Mouse (Mus musculus) urinary bladder, postnatal 10 days (tissue): ENCODE results near the gene Elf1.

Source experiments
- DNase-seq: peaks from one replicate; pipeline ENCODE4 v3.0.0; 2022; ENCODE audit warnings: low spot score

Elf1 gene

DNA sequence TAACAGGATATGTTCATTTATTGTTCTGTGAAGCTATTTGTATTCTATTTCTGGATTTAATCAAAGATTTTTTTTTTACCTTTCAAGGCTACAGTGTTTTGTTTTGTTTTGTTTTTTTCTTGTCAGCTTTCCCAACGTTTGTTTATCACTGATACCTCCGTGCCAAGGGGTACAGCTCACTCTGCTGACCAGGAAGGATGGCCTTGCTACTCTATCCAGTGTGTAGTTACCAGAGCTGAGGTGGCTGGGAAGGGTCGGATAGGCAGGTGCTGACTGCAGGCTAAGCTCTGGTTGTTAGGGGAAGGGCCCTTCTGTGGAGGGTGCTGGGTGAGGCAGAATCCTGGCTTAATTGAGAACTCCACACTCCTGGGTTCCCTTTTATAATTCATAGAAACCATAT is 9.3 kb downstream of the Elf1 start:
- no peak for DNase-seq

DNA sequence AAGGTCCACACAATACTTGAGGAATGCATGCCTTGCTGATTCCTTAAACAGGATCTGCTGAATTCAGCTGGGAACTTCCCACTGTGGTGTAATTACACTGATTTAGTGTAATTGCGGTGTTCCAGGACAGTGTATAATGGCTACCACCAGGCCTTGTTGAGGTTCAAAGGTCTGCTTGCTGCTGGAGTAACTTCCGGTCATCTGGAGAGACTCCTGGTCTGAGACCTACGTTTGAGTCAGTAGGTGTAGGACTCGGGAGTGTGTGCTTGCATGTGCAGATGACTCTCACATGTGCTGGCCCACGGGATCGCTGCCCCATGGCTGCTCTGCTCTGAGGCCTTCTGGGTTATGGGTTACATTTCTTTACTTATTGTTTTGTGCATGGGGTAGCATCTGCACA is 13.4 kb downstream of the Elf1 start:
- no peak for DNase-seq

DNA sequence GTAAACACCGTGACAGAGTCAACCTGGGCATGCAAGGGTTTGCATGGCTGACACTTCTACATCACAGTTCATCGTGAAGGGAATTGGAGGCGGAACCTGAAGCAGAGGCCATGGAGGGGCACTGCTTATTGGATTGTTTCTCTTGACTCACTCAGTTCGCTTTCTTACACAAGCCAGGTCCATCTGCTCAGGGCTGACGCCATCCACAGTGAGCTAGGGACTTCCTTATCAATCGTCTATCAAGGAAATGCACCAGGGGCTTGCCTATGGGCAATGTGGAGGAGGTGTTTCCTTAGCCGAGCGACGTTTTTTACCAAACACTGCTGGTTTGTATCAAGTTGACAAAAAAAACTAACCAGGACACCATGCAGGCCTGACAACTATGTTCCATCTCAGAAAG is 18.3 kb downstream of the Elf1 start:
- no peak for DNase-seq

DNA sequence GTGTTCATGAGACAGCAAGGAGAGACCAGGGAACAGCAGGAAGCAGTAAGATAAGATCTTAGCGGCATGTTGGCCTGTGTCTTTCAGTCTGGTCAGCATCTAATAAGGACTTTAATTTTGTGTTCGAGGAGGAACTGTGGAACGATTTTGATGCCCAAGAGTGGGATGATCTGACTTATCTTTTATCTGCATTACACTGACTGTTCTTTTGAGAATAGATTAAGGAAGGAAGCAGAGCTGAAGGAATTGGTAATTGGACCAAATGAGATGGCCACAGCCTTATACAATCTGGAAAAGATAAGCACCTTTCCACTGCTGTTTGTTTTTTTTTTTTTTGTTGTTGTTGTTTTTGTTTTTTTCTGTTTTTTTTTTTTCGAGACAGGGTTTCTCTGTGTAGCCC is 19.8 kb downstream of the Elf1 start:
- DNase-seq: no peak

DNA sequence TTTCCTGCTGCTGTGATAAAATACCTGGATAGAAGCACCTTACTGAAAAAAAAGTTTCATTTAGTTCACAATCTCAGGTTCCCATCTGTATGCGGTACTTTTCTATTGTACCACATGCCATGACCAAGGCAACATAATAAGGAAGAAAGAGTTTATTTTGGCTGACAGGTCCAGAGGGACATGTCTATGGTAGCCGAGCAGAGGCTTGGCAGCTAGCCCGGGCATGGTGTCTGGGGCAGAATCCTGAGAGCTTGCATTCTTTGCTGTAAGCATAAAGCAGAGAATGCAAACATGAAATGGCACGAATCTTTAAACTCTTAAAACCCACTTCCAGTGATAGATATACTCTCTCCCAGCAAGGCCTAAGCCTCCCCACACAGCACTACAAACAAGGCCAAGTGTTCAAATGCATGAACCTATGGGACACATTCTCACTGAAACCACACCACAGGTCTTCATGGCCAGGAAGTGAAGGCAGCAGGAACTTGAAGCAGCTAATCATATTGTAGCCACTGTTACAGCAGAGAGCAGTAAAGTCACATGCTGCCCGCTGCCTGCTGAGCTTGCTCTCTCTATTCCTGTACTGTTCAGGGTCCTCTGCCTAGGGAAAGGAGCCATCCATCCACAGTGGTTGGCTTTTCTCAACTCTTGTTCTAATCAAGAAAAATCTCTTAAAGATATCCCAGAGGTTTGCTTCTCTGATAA is 22.5 kb downstream of the Elf1 start:
- DNase-seq: no peak

DNA sequence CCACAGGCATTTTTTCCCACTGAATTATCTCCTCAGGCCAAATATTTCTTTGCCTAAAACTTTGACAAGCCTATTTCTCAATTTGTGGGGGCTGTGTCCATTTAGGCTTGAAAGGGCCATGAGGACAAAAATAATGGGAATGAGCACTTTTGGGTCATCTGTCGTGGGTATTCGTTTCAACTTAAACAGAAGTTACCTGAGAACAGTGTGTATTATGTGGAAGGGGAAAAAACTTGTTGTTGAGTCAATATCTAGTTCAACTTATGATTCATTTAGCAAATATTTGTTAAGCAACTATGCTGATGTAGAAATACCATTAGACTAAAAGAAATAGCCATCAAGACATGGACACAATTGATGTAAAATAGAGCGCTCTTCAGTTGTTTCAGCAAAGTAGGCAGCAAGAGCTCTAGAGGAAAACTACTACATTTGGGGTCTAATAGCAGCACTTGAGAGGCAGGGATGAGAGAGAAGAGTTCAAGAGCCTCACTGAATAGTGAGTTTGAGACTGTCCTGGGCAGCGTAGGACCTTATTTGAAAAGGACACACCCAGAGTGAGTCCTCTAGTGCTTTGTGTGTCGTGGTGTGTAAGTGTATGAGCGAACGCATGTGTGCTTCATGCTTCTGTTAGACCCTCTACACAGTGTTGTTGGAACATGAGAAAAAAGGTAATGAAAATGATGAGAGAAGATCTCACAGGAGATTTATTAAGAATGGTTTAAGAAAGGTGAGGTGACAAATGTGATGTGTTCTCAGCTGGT is 23.4 kb downstream of the Elf1 start:
- DNase-seq: no peak

DNA sequence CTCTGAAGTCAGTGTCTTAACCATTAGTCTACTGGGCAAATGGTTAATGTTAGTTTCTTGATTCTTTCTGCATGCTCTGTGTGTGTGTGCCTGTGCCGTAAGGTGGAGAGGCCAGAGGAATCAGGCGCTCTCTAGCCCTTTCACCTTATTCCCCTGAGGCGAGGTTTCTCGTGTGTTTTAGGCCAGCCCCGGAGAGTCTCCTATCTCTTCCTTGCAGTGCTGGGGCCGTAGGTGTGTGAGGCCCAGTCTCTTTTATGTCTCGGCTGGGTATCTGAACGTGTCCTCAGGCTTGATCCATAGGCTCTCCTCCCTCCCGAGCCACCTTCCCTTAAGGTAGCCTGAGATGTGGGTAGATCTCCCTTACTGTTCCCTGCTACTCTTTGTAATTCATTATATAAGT is 25.2 kb downstream of the Elf1 start:
- no peak for DNase-seq

DNA sequence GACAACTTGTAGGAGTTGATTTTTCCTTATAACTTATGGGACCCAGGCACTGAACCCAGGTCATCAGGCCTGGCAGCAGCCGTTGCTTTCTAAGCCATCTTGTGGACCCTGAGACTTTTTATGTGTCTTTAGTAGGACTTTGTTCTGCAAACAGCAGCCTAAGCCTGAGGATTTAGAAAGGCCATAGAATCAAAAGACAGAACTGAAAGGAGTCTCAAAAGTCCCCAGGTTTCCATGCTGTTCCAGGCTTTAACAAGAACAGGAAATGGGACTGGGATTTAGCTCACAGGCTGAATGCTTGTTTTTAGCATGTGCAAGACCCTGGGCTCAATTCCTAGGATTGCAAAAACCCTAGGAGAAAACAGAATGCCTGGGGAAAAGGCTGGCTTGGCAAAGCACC is 26.9 kb downstream of the Elf1 start:
- DNase-seq: no peak

DNA sequence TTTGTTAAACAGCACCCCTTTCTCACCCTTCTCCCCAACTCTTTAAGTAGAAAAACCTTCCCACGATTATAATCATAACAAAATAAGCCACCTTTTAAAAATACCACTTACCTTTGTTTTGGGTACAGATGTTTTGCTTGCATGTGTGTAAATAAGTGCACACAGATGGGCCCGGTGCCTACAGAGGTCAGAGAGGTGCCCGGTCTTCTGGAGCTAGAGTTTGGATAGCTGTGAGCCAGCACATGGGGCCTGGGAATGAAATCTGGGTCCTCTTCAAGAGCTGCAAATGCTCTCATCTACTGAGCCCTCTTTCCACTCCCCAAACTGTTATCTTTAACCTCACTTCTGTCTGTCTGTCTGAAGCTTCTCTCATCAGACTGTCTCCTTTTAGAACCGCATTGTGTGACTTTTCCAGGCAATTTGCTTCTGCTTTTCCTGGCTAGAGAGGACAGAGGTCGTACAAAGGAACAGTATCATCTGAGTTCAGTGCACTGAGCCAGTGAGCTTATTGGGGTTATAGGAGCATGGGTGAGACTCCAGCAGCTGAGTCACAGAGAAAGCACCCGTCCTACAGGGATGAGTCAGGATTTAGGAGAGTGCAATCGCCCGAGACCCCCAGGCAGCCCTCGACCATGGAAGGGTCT is 27.8 kb downstream of the Elf1 start:
- no peak for DNase-seq

DNA sequence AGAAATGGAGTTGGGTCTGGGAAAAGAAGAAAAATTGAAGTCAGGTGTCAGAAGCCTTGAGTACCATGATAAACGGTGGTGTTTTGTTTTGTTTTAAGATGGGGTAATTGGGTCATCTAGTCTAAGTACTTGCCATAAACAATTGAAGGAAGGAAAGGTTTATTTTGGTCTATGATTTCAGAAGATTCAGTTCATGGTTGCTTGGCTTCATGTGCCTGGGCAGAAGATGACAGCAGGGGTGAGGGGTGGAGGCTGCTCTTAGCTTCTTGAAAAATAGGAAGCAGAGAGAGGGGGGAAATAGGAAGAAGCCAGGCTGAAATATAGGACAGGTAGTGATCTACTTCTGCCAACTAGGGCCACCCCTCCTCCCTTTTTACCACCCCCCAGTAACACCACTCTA is 30.5 kb downstream of the Elf1 start:
- no peak for DNase-seq

DNA sequence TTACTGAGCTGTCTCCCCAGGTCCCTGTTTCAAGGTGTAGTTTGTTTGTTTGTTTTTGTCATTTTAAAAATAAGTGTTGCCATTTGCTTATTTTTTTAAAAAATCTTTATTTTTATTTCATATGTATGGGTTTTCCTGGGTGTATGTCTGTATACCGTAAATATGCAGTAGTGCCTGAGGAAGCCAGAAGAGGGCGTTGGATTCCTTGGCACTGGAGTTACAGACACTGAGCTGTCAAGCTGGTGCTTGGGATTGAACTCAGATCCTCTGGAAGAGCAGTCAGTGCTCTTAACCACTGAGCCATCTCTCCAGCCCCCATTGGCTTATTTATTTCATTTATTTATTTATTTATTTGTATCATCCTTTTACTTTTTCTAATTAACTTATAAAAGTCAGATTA is 33.0 kb downstream of the Elf1 start:
- no peak for DNase-seq

DNA sequence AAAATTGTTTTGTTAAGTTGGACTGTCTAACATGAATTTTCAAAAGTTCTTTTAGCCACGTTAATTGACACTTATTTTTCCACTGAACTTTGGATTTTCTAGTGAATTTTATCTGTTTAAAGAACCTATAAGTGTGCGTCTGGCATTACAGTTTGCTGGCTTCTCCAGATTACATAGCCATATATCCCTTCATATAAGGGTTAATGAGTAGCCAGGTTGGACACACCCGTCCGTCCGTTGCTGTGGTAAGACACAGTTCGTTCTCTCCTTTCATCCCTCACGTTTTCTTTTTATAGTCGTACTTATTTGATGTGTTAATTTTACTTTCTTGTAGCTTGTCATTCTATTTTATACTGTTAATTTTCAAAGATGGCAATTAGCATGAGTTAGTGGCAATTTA is 34.1 kb downstream of the Elf1 start:
- DNase-seq: no peak

DNA sequence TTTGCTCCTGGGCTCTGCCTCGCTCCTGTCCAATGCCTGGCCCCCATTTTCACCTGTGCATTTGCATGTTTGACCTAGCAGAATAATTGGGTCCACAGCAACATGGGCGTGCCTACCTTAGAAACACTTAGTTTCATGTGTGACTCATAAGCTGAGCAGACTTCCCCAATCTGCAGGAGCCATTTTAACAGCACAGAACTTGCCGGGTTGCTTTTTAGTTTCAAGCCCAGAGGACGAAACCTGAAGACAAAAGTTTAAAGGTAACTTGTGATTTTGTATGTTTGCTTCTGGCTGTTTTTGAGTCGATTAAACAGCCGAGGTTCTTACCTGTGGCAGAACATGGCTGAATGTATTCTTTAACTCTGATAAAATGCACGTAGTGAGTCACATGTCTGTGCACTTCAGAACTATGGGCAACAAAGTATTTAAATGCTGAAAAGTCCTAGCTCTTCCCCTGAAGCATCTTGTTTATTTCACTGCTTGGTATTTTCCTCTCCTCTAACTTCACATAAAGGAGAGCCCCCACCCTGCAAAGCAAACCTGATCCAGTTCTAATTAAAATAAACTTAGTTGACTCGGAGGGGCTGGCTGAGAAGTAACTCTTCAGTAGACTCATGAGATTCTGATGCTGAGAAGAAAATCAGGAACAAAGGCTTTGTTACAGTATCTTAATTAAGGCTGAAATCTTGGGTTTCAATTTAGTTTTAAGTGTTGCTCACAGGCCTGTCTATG is 34.7 kb downstream of the Elf1 start:
- DNase-seq: no peak

DNA sequence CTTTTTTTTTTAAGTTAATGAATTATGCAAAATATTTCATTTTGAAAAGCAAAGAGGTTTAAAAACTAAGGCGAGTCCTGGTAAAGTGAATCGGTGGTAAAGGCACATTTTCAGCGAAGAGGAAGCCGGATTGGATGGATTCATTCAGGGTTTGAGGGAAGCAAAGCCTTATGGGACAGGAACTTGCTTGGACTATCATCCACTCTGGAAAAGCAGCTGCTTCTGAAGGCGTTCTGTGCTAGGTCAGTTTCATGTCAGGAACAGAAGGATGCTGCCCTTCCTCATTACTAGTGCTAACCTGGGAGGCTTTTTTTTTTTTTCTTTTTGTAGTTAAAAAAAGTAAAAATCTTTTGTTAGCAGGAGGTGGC is 35.2 kb downstream of the Elf1 start:
- no peak for DNase-seq

DNA sequence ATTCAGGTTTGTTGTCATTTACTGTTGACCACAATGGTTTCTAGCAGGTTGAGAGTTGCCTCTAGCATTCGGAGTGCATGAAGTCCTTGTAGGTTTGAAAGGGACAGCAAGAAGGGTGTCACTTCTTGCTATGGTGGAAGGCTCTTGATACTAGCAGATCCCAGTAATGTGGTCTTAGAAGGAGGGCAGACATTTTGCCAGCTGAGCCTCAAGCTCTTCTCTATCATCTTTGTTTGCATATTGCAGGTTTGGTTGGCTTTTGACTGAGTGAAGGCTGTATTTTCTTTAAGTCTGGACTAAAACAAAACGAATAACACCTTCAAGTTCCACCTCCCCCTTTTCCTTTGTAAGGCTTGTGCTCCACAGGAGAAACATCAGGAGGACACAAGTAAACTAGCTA is 35.8 kb downstream of the Elf1 start:
- no peak for DNase-seq

DNA sequence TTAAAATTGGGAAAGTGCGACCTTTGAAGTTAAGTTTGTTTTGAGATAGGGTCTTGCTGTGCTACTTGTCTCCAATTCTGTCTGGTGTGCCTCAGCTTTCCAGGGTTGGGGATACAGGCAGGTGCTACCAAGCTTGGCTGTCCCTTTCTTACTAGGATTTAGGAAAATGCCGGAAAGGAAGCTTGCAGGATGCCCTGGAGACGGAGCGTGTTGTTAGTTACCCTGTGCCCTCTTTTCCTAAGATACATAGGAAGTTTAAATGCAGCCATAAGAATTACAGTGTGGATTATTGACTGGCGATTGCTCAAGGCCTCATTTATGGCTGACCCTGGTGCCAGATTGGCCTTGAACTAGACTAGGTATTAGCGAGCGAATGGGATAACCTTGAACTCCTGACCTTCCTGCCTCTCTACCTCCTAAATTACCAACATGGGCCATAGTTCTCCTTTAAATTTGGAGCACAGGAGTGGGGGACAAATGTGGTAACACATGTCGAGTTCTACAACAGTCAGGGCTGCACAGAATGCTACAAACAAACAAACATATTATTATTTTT is 36.3 kb downstream of the Elf1 start:
- DNase-seq: no peak

DNA sequence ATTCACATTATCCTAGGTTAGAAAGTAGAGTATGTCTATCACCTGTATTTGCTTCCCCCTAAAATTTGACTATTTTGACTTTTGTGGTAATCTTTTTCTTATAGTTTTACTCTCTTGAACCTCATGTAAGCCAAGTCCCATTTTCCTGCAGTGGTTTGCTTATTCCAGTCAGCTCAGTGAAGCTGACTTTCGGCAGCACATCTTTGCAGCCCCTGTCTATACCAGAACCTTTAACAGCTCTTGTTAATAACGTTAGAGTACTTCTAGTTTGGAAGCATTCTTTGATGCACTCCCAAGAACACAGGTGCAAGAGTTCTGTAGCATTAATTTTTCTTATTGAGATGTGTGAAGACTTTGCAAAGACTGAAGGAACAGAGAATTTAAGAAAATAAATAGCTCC is 37.1 kb downstream of the Elf1 start:
- DNase-seq: no peak

DNA sequence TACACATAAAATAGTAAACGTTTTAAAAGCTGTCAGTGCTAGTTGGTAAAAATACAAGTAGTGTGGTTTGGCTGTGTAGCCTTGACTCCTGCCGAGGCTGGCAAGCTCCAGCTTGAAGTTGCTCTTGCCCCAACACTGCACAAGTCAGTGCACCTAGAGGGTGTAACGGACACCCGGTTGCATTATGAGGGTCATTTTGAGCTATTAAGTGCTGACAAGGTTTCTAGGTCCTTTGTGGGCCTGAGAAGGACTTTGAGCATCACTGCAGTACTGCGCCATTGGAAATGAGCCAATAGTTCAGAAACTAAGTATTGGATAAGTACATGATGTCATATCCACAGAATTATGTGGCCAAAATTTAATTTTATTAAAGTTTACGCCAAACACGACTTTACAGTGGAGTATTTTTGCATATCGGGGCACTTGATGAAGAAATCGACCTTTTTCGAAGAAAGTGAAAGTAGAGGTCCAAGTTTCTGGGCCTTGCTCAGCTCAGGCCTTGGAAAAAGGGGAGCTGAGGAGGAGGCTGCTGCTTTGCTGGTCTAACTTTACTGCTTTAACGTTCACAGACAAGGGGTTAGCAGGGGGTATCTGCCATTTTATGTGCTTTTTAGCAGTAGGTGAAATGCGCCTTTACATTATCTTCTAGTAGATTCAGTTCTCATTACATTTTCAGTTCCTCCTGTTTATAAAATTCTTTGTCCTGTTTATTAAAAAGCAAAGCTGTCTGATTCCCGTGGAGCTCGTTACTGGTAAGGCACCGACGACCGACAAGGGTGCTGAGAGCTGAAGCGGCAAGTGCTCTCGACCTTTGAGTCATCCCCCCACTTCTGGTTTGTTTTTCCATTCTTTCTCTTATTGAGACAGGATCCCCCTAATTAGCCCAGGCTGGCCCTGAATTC is 38.0 kb downstream of the Elf1 start:
- DNase-seq: no peak

DNA sequence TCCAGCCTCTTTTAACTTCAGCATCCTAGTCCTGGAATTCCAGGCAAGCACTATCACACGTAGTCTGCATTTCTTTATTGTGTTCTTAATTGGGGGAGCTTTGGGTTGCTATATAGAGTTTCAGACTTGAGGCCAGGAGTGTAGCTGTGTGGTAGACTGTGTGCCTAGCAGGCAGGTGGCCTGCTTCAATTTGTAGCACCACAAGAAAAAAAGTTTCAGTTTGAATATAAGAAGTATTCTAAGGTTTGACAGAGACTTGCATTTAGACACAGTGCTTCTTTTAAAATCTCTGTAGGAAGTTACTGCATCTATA is 38.6 kb downstream of the Elf1 start:
- DNase-seq: no peak

DNA sequence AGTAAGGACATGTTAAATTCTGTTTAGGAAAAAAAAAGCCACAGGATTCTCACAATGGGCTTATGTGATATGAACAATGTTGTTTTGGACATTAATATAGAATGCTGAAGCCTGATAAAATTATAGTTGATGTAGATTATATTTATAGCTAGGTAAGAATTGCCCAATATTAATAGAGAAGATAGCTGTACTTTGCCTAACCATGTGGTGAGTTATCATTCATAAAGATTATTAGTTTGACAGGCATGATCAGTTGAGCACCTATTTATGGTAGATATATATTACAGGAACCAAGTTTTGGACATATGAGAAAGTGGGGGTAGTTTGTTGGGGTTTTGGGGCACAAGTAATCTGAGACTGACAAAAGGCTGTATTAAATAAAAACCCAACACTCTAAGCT is 39.6 kb downstream of the Elf1 start:
- no peak for DNase-seq

DNA sequence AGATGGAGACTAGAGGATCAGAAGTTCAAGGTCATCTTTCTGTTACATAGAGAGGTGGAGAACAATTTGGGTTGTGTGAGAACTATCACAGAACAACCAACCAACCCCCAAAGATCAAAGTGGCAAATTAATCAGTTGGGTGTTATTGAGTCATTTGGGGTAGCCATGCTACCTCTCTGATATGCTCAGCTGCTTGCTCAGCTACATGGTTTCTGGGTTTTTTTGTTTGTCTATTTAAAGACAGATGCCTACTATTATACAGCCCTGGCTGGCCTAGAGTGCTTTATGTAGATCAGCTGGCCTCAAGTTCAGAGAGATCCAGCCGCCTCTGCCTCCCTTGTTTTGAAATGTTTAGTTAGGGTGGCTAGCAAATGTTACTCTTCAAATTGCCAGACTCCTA is 40.1 kb downstream of the Elf1 start:
- no peak for DNase-seq
